Mouse (Mus musculus) large intestine, adult 2 months (tissue): Measurements from ENCODE around the gene Fgg. TPM values are rescaled to one million over a fixed set of nuclear protein-coding genes. Genes with fewer than 3 reads are reported as not detected.

Experiments used
- DNase-seq: peaks from one replicate; pipeline ENCODE4 v3.0.0-alpha.2; 2012; ENCODE audit warnings: low read depth, low spot score
- WGBS: fragments of 180-500 bp; shearing (Covaris S2); methylation state at CpG from one replicate; pipeline ENCODE4 v1.1.7; 2018; 5-methylcytosine and 5-hydroxymethylcytosine counted together
- polyA plus RNA-seq: library from polyadenylated mRNA; depleted of rRNA; stranded (reverse); fragments of >200 nt; gene quantifications from 2 replicates; pipeline ENCODE4 v1.2.3, GENCODE M21; 2012

Fgg gene
- polyA plus RNA-seq, 1 experiment, result not detected

DNA sequence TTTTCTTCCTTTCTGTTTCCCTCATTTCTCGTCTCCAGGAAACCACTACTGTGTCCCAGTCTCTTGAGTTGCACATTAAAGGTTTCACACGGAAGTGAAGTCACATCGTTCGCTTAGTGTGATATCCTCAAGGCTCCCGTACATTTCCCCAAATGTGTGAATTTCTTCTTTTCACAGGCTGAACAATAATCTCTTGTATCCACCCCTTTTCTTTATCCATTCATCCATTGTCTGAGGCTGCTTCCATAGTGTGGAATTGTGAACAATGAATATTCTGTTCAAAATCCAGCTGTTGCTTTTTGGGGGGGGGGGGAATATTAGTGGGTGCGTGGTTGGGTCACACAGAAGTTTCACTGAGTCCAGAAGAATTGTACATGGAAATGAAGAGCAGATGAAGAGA lies 17.5 kb downstream of the Fgg start:
- DNase-seq, result no peak
- WGBS, result 84% methylated on average over 6 of the region's 6 CpGs

DNA sequence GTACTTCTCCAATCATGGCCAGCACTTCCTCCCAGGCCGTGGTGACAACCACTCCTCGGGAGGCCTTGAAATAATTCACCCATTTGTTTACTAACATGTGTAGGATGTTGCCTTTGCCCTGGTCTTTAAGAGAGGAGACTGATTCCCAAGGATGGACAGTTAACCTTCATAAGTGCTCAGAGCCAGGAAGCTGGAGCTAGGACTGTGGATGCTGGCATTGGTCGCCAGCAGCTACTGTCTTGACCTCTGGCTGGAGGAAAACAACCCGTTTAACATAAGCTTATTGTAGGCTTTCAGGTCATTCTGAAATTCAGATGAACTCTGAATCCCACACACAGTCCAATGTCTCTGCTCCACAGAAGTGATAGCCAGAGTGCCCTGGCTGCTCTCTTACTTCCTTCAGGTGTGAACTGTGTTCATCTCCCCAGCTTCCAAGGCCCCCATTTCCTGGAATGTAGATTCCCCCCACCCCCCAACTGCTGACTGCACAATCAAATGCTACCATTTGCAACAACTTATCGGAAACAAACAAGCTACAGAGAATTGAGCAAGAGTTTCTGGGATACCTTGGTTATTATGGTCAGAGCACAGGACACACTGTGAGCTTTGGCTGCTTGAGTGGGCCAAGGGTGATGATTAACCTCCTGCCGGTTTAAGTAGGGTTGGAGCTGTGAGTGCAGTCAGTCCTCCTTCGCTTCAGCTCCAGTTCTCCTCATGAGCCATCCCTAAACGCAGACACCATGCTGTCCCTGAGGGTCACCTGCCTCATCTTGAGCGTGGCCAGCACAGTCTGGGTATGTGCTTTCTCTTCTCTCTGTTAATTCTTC lies 18.2 kb downstream of the Fgg start, which contains the start of gene Fga:
Gene Fga (plus strand): TSS at position 602 of the 827 bp plus-strand sequence.
- 60% methylated on average over 9 of the region's 9 CpGs for WGBS
- DNase-seq, result no peak

DNA sequence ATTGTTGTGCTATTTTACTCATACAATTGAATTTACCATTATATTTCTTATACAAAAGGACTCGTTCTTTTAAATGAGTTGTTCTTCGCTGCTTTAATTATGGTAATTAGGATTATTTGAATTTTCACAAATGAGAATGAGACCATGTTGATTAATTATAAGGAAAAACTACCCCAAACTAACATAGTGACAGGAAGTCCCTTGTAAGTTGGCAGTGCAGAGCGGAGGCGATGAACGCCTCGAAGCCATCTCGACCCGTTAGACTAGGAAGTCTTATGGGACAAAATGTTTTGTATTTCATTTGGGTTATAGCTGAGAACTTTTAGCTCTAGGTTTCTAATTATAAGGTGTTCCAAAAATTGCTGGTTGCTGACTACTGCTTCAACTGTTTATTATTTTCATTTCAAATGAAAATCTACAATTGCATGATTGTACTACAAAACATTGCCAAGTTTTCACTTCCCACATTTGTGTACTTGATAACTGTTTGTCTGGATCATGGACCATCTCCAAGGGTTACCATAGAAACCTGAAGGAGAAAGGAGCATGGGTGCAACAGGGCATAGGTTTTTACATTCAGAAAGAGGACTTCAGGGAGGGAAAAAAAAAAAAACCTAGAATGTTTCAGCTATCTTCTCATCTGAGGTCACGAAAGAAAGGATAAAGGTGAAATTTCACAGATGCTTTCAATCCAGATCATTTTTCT lies 20.2 kb downstream of the Fgg start:
- no peak for DNase-seq
- 93% methylated on average over 9 of the region's 9 CpGs for WGBS

DNA sequence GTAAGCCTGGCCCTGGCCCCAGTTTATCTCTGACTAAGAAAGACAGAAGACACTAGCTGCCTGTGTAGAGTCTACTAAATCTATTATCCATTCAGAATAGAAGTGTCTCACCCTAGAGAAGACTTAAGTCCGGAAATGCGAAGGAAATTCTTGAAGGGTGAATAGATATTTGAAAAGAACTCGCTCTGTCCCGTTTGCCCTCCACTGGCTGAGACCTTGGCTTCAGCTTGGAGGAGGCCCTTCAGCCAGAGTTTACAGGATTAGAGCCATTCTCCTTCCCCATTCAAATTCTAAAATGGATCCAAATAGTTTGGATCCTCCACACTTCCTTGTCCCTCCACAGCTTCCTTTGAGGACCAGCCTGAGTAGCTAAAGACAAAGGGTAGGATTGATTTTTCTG lies 22.8 kb downstream of the Fgg start:
- no peak for DNase-seq
- WGBS, result 86% methylated on average over 4 of the region's 4 CpGs

DNA sequence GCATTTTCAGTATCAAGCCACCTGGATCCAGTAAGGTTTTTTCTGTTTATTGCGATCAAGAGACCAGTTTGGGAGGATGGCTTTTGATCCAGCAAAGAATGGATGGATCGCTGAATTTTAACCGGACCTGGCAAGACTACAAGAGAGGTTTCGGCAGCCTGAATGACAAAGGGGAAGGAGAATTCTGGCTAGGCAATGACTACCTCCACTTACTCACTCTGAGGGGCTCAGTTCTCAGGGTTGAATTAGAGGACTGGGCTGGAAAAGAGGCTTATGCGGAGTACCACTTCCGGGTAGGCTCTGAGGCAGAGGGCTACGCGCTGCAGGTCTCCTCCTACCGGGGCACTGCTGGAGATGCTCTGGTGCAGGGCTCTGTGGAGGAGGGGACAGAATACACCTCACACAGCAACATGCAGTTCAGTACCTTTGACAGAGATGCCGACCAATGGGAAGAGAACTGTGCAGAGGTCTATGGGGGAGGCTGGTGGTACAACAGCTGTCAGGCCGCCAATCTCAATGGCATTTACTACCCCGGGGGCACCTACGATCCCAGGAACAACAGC lies 25.3 kb downstream of the Fgg start:
- DNase-seq, result no peak
- WGBS, result 66% methylated on average over 13 of the region's 13 CpGs

DNA sequence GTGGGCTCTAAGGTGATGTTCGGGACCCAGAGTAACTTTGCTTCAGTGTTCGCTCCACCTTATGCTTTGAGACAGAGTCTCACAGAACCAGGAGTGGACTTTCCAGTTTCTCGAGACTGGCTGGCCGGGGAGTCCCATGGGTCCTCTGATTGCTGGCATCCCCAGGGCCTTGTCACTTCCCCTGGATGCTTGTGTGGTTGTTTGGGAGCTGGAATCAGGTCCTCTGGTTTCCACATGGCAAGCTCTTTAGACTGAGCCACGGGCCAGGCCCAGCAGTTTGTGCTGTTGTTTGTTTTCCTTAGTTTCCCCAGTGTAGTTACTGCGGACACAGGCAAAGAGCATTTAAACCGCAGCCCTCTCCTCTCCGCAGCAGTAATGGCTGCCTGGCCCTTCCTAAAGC lies 26.3 kb downstream of the Fgg start:
- WGBS, result 79% methylated on average over 8 of the region's 8 CpGs
- DNase-seq, result no peak

DNA sequence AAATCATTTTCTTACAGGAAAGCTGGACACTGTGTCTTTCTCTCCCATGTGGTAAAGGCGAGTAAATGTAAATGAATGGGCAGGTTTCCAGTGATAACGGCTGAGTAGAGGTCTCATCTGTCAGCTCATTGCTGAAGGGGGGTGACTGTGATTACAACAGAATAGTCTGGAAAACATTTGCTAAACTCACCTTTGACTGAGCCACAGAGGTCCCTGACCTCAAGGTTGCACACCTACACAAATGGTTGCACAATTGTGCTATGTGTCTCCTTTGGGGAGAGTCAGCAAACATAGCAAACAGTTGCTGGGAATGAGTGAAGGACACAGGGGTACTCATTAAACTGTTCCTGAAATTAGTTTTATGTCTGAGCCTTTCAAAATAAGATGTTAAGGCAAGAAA lies 31.3 kb downstream of the Fgg start:
- 51% methylated on average over 2 of the region's 2 CpGs for whole genome bisulfite sequencing
- DNase-seq, result no peak

DNA sequence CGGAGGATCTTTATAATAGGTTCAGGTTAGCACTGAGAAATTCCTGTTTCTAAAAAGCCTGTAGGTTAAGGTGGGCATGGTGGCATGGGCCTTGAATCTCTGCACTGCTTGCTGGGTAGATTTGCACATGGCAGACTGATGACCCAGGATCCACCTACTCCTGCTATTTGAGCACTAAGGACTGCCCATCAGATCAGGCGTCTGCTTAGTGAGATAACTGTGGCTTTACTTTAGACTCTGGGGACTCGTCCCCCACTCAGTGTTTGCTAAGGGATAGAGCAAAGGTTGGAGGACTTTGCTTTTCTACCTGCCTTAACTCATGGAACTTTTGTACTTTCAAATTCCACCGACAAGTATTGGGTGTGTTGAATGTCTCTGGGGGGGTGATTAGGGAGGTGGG lies 32.1 kb downstream of the Fgg start:
- 46% methylated on average over 4 of the region's 4 CpGs for WGBS
- DNase-seq, result no peak

DNA sequence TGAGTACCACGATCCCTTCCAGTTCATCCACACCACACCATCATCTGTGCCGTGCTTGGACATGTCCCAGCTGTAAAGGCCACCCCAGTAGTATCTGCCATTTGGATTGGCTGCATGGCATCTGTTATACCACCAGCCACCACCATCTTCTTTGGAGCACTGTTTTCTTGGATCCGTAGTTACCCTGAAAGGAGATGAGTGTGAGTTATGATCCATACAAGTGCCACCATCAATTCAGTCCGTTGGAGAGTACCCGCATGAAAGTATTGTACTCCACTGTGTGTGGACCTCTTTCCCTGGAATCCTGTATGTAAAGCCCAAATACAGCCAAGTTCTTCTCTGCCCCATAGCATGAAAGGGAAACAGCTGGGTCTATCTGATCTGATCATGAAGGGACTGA lies 34.9 kb downstream of the Fgg start:
- WGBS, result 91% methylated on average over 5 of the region's 5 CpGs
- DNase-seq, result no peak

DNA sequence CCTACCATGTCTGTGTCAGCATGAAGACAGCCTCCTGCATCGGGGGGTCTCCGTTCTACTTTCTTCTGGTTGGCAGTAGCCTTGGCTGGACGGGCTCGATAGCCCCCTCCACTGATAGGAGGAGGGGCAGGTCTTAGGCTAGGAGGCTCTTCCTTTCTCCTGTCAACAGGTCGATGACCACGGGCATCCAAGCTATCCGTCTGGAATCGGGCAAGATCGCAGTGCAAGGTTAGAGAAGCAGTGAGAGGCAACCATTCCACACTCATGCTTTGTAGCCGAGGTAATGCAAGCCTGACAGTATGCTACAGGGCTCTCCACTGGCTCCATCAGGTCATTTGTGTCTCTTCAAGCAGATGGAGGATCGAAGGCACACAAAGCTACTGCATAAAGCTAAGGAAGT lies 39.1 kb downstream of the Fgg start:
- WGBS, result 90% methylated on average over 11 of the region's 11 CpGs
- no peak for DNase-seq

DNA sequence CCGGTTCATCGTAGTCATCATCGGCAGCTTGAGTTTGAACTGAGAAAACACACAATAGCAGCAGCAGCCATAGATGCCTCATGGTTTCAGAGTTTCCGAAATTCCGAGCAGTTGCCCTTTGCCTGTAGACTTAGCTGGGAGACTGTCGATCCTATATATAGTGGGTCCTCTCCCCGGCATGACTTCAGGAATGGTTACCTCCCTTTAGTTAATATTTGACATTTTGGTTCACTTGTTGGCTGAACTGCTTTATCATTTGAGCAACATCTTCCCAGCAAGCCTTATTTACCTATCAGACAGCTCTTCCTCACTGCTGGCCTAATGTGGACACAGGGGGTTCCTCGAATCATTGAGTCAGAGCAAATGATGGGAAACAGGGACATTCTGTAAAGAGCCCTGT lies 42.2 kb downstream of the Fgg start, which contains the start of gene Fgb:
Gene Fgb (minus strand): TSS at position 184 of the 400 bp plus-strand sequence.
- no peak for DNase-seq
- WGBS, result 55% methylated on average over 8 of the region's 8 CpGs

DNA sequence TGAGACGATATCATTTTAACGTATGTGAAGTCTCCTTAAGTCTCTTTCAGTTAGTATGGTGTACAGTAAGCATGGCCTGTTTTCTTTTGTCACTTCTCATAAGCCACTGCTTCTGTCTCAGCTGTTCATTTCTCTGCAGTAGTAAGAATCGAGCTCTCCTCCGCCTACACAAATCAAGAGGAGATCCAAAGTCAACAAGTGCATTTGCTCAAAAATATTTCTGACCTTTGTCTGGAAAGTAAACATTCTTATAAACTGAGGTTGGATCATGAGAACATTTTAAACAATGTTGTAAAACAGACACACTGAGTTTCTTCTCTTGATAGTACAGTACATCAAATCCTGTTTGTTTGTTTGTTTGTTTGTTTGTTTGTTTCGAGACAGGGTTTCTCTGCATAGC lies 43.1 kb downstream of the Fgg start:
- DNase-seq, result no peak
- 51% methylated on average over 5 of the region's 5 CpGs for WGBS

DNA sequence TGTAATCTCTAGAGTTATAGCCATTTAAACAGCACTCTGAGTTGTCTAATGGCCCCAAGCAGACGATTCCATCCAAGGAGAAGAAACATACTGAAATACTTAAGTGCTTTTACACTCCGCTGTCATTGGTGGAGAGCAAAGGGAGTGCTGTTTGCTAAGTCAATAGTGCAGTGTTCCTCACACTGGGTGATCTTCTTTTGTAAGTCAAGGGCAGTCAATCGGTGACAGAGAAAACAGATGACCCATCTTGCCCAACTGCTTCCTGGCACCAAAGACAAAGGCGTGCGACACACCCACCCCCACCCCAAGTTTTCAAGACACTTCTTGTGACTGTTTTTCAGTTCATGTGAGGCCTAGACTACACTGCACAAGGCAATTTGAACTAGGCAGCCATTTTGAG lies 44.6 kb downstream of the Fgg start:
- 59% methylated on average over 5 of the region's 5 CpGs for WGBS
- no peak for DNase-seq

DNA sequence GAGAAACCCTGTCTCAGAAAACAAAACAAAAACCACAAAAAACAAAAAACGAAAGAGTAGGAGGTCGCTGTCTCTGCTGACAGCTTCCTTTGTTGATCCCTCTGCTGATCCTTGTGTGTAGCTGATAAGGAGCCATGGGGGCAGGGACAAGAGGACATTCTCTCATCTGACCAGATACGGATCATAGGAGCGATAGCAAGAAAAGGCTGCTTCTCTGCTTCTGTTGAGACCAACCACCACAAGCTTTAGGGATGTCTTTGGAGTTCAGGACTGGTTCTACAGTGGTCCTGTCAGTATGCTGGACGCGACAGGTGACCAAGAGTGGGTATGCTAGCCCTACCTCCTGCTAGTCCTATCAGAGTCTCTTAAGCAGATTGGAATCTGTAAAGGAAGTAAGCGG lies 45.6 kb downstream of the Fgg start:
- DNase-seq, result no peak
- whole genome bisulfite sequencing, result 90% methylated on average over 7 of the region's 7 CpGs

DNA sequence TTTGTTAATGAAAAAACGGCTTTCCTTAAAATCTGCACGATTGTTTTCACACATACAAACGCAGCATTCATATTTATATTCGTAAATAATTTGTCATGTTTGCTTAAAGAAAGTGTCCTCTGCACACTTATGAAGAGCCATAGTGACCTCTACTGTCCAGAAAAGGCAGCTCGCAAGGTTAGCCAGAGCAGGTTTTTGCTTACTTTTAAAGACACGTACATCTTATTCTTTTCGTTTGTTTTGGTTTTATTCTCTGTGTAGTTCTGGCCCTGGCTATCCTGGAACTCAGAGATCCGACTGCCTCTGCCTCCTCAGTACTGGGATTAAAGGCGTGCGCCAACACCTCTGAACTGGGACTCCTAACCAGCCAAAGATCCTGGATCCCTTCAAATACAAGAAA lies 46.2 kb downstream of the Fgg start:
- peak; percentile 38 for DNase-seq

DNA sequence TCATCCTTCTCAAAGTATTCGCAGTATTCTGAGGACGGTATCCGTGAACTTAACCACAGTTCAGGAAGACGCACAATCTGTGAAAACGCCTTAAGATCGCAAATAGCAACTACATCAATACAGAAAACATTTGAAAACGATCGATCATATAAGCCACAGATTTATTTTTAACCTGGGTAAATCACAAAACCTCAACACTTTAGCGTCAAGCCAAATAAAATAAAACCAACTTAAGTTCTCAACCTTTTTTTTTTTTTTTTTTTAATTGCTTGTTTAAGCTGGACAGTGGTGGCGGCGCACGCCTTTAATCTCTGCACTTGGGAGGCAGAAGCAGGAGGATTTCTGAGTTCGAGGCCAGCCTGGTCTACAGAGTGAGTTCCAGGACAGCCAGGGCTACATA lies 47.2 kb downstream of the Fgg start:
- no peak for DNase-seq
- 17% methylated on average over 13 of the region's 13 CpGs for WGBS

More for the DNA sequence above, 46.2 kb downstream of the Fgg start:
- 18% methylated on average over 10 of the region's 10 CpGs for WGBS

DNA sequence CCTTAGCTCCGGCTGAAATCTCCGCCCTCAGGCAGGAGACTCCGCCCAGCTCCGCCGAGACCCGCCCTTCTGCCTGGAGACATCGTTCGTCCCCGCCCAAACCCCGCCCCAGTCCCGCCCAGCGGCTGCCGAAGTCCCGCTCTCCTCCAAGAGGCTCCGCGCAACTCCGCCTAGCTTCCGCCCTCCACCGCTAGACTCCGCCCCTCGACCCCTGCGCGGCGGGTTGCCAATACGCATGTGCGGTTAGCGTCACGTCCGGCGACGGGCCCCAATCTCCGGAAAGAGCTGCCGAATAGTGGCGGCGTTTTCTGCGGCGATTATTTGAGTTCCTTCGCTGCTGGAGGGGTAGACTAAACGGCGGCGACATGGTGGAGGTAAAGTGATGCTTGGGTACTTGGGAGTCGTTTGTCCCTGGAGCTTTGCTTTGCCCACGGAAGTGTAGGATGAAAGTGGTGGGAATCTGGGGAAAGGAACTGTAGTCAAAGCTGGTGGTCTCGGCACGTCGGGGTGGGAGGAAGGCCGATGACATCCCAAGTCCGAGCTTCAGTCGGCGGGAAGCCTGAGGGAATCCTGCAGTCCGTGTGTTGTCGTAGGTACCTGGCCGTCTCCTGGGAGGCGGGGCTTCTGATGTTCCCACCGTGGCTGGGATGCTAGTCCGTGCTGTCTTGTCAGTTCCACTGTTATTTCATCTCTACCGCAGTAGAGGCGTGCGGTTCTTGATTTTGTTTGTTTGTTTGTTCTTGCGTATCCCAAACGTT lies 47.9 kb downstream of the Fgg start, which contains the start of gene Plrg1:
Gene Plrg1 (plus strand): TSS at position 242 of the 758 bp plus-strand sequence.
- WGBS, result under 1% methylated on average over 61 of the region's 61 CpGs
- DNase-seq, result peak; percentile 86

DNA sequence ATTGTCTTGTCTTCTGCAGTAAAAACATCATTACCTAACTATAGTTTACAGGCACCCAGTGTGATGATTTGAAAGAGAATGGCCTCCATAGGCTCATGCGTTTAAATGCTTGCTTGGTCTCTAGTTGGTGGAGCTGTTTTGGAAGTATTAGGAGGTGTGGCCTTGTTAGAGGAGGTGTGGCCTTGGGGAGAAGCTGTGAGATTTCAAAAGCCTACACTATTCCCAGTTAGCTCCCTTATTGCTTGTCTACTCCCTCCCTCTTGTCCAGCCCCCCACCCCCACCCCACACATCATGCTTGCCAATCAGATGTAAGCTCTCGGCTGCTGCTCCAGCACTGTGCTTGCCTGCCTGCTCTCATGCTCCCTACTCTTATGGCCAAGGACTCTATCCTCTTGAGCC lies 49.5 kb downstream of the Fgg start:
- WGBS, result 92% methylated on average over 2 of the region's 2 CpGs
- DNase-seq, result no peak
